Mouse (Mus musculus): ENCODE data around the gene Scand1. TPM values are rescaled to one million over a fixed set of nuclear protein-coding genes. Genes with fewer than 3 reads are reported as not detected.

Scand1 gene
- polyA plus RNA-seq, 1 experiment from 2014 or later = 119 TPM

DNA sequence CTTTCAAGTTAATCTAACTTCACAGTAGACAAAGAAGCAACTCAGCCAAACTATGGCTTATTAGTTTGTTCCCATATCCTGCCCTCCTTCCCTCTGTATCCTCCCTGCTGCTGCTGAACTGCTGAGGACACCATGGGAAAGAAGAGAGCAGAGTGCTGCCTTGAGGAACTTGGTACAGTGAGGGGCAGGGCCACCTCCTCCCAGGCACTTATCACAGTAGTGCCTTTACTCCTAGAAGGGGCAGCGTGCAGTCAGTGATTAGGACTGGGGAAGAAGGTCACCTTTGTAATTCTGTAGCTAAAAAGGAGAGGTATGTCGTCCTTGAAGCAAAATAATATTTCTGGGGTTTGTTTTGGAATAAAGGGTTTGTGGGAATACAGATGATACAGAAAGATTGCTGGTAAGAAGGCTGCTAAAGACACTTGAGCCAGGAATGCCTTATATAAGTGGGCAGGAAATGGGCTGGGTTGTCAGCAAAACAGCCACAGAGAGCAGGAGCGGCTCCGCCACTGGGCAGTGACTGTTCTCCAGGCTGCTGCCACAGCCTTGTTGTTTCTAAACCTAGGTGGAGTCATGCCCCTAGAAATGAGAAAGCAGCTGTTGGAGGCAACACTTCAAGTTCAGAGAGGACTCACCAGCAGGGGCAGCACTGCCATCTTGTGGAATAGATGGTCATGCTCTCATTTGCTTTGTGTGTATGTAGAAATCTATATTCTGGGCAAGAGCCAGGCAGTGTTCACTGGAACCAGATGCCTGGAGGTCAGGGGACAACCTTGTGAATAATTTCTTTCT, 34.1 kb downstream of the Scand1 start:
- Histone ChIP-seq H3K9ac (replicated peaks) (no peak overlapping the region), H3K27me3 (no peaks in the 10 kb centered on the region), H3K4me1 (no peaks in the 10 kb centered on the region), H3K9me3 (no peaks in the 10 kb centered on the region), H3K4me2 (replicated peaks) (no peak overlapping the region), H3K4me3 (no peak overlapping the region), H3K36me3 (peaks cover 38% of the 10 kb centered on the region), H3K27ac (replicated peaks) (0 out of 2 replicates have a peak overlapping the region, but pooled peaks have one; percentile 15)
- 81% methylated on average over 4 of the region's 4 CpGs for WGBS
- ATAC-seq (ENCODE audit: low FRiP score, low read depth) = no peak

DNA sequence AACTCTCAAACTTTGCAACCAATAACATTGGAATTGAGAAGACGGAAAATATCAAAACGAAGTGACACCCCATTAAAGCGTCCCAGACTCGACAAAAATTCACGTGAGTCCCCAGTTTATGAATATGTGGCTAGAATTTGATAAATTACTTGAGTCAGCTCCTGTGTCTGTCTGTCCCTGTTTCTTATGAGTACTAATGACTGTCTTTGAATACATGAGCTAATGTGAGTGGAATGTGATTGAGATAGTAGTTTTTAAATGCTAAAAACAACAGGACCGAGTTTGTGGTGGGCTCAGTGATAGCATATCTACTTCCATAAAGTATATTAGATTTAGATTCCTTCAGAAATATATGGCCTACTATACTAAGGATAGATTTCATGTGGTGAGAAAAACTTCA, 40.0 kb downstream of the Scand1 start:
- no peak for ATAC-seq (ENCODE audit: low FRiP score, low read depth)
- no peak overlapping the region for H3K4me3 ChIP-seq
- no peak overlapping the region for H3K27ac ChIP-seq (replicated peaks)
- H3K4me1 ChIP-seq = no peaks in the 10 kb centered on the region
- peaks cover 50% of the 10 kb centered on the region for H3K36me3 ChIP-seq
- no peak overlapping the region for H3K9ac ChIP-seq (replicated peaks)
- WGBS = 96% methylated on average over 6 of the region's 6 CpGs
- H3K9me3 ChIP-seq = no peaks in the 10 kb centered on the region
- H3K4me2 ChIP-seq (replicated peaks) = no peak overlapping the region
- H3K27me3 ChIP-seq = no peaks in the 10 kb centered on the region

DNA sequence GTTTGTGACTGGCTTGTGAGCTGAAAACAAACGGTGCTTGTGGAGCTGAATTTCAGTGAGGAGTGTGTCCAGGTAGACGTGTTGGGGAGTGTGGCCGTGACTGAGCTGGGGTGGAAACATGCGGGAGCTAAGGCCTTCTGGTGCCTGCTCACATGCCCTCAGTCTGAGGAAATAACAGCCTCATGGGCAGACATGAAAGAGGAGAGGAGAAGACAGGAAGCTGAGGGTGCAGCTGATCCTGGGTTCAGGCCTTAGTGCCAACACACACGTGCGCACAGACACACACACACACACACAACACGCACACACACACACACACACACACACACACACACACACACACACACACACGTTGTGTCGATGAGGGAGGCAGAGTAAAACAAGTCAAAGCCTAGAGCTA, 44.9 kb downstream of the Scand1 start:
- Histone ChIP-seq H3K27me3 (no peaks in the 10 kb centered on the region), H3K4me3 (no peak overlapping the region), H3K4me2 (replicated peaks) (no peak overlapping the region), H3K9ac (replicated peaks) (no peak overlapping the region), H3K36me3 (peaks cover 35% of the 10 kb centered on the region), H3K9me3 (no peaks in the 10 kb centered on the region), H3K27ac (replicated peaks) (no peak overlapping the region), H3K4me1 (no peaks in the 10 kb centered on the region)
- WGBS = 92% methylated on average over 5 of the region's 9 CpGs
- no peak for ATAC-seq (ENCODE audit: low FRiP score, low read depth)

DNA sequence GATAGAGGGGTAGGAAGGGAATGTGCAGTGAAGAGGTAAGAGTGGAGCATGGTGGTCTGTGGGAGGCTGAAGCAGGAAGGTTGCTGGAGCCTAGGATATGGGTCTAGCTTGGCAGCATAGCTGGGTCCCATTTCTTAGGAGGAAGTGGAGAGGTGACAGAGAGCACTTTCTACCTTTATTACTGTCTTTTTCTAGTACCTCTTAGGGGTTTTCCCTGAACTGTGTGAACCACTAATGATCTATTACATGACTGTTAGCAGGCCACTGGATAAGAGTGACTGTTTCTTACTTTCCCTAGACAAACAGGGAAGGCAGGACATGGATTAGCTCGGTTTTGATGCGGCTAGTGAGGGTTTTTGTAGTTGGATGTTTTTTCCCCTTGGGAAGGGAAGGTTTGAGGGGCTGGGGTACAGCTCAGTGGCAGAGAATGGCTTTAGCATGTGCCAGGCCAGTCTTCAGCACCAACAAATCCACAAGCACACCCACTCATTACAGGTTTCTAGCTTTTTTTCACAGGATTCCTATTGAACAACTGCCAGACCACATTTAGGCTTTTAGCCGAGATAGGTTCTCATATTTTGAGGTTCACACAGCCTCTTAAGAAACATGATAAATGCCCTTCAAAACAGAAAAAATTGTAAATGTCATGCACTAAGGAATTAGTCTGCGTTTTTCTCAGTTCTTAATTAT, 49.2 kb downstream of the Scand1 start:
- H3K27me3 ChIP-seq = no peaks in the 10 kb centered on the region
- ATAC-seq (ENCODE audit: low FRiP score, low read depth) = no peak
- no peaks in the 10 kb centered on the region for H3K9me3 ChIP-seq
- H3K4me1 ChIP-seq = no peaks in the 10 kb centered on the region
- H3K9ac ChIP-seq (replicated peaks) = no peak overlapping the region
- peaks cover 52% of the 10 kb centered on the region for H3K36me3 ChIP-seq
- H3K4me3 ChIP-seq = no peak overlapping the region
- H3K27ac ChIP-seq (replicated peaks) = no peak overlapping the region
- H3K4me2 ChIP-seq (replicated peaks) = no peak overlapping the region
- WGBS = 90% methylated on average over 4 of the region's 4 CpGs

Small RNAs within 50 kb of the gene (microRNA-seq; reads per million reads assigned to microRNA genes)
- gene Gm22759 = not detected

Other genes starting within 250 kb of the Scand1 start
- gene Spag4, start 247.5 kb downstream of the Scand1 start, polyA plus RNA-seq (2016; fragmentation: Nextera tagmentation; extraction: Ambion mirVana) = 8.6 and 8.9 TPM in 2 replicates
- gene Cpne1, start 200.7 kb downstream of the Scand1 start, polyA plus RNA-seq (2016; fragmentation: Nextera tagmentation; extraction: Ambion mirVana) = 53.2 and 55.5 TPM in 2 replicates
- 47.4 and 49.5 TPM in 2 replicates for gene Rbm12, start 200.7 kb downstream of the Scand1 start, polyA plus RNA-seq (2016; fragmentation: Nextera tagmentation; extraction: Ambion mirVana)
- 24.0 and 33.3 TPM in 2 replicates for gene Gm28036, start 185.6 kb downstream of the Scand1 start, polyA plus RNA-seq (2016; fragmentation: Nextera tagmentation; extraction: Ambion mirVana)
- gene Romo1, start 168.7 kb downstream of the Scand1 start, polyA plus RNA-seq (2016; fragmentation: Nextera tagmentation; extraction: Ambion mirVana) = 422 and 434 TPM in 2 replicates
- 32.1 and 32.7 TPM in 2 replicates for gene Nfs1, start 168.5 kb downstream of the Scand1 start, polyA plus RNA-seq (2016; fragmentation: Nextera tagmentation; extraction: Ambion mirVana)
- gene Rbm39, start 132.5 kb downstream of the Scand1 start, polyA plus RNA-seq (2016; fragmentation: Nextera tagmentation; extraction: Ambion mirVana) = 697 and 698 TPM in 2 replicates
- gene Phf20, start 116.2 kb downstream of the Scand1 start, polyA plus RNA-seq (2016; fragmentation: Nextera tagmentation; extraction: Ambion mirVana) = 91.8 and 96.6 TPM in 2 replicates
- 5.9 and 6.3 TPM in 2 replicates for gene Cnbd2, start 405 bp downstream of the Scand1 start, polyA plus RNA-seq (2016; fragmentation: Nextera tagmentation; extraction: Ambion mirVana)
- 6.2 TPM in 2 replicates for gene Epb41l1, start 108.2 kb upstream of the Scand1 start, polyA plus RNA-seq (2016; fragmentation: Nextera tagmentation; extraction: Ambion mirVana)
- gene Aar2, start 234.9 kb upstream of the Scand1 start, polyA plus RNA-seq (2016; fragmentation: Nextera tagmentation; extraction: Ambion mirVana) = 41.2 and 46.0 TPM in 2 replicates

Data from midbrain, embryonic 12.5 days (tissue).